Mouse (Mus musculus) olfactory bulb, adult 2 months (tissue): ENCODE results near the gene Mus81.

Experiments
- CTCF ChIP-seq: fragments of 200-500 bp; IDR thresholded peaks from 2 replicates; pipeline ENCODE4 v1.5.1; 2012; ENCODE audit warnings: low read depth, mild to moderate bottlenecking, low read length, moderate library complexity; ENCODE audit not compliant: insufficient read depth
- POLR2A ChIP-seq: fragments of 200-500 bp; IDR thresholded peaks from 2 replicates; pipeline ENCODE4 v1.6.1; 2012; ENCODE audit warnings: mild to moderate bottlenecking, low read depth, low read length, moderate library complexity; ENCODE audit not compliant: insufficient read depth

GRCm38 (mm10) chr19:5455568-5455967, 32.6 kb downstream of the Mus81 start:
- TF ChIP-seq POLR2A = no peak
- TF ChIP-seq CTCF = no peak
